Mouse (Mus musculus) heart, adult 9 months (tissue): ENCODE measurements around the gene A830018L16Rik.
A peak's percentile ranks its signal among the peaks of the same experiment; 100 is the strongest.

ENCODE experiments used
- DNase-seq, 2 experiments: peaks; one replicate each; pipeline ENCODE4 v3.0.0; 2022; ENCODE audit warnings: low spot score in 2 of 2

Gene A830018L16Rik

DNA sequence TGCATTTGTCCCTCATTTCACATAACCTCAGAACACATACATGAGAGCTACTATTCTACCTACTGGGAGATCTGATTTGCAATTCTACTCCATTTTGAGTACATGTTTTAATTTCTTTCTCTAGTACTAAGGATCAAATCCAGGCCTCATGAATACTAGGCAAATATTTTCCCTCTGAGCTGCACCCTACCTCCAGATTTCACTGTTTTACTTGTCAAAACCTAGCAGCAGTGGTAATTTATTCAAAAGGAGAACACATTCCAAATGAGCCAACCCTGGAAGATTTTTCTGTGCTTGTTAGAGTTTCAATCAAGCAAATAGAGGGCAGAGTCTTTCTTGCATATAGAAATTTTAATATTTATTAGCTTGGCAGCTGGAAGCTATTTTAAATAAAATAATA is 238.9 kb downstream of the A830018L16Rik start:
- DNase-seq, result no peak

- peak in 1 of 2 experiments; percentile 32 for DNase-seq
Observed at GRCm38 (mm10) chr1:11657341-11658060, 243.6 kb downstream of the A830018L16Rik start.

GRCm38 (mm10) chr1:11658061-11658625 is 244.2 kb downstream of the A830018L16Rik start:
- no peak for DNase-seq

GRCm38 (mm10) chr1:11744749-11745314 is 330.9 kb downstream of the A830018L16Rik start:
- DNase-seq, result no peak

DNA sequence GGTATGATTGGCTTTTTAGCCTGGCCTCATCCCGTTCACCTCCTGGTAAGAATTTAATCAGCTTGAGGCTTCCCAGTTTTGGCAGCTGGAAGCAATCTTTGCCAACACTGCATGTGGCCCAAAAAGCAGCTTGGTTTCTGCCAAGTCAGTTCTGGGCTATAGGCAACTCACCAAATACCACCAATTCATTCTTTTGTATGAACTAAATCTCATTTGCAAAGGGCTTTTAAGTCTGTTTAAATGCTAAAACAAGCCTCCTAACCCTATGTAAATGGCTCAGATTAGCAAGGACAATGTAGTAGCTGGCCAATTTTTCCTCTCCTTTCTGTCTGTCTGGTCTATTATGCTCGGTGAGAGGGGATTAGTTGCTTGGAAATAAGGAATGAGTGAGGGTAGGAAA is 334.5 kb downstream of the A830018L16Rik start:
- no peak for DNase-seq

GRCm38 (mm10) chr1:11750065-11750464 is 336.2 kb downstream of the A830018L16Rik start:
- DNase-seq, result no peak

DNA sequence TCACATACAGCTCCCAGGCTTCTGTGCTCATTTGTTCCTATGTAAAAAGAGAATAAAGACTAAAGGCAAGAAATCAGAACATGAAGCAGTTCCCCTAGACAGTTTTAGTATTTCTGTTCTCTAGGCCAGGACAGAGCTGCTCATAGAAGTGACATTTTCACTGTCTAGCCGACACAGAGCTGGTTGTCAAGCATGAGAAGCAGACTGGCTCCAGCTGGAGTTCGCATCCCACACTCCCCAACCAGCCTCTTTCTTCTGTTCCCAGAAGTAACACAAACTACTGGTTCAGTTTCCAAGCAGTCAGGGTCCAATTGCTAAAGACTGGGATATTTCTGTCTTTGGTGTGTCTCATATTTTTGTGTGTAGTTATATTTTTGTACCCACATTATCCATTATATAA is 336.7 kb downstream of the A830018L16Rik start:
- DNase-seq, result no peak

DNA sequence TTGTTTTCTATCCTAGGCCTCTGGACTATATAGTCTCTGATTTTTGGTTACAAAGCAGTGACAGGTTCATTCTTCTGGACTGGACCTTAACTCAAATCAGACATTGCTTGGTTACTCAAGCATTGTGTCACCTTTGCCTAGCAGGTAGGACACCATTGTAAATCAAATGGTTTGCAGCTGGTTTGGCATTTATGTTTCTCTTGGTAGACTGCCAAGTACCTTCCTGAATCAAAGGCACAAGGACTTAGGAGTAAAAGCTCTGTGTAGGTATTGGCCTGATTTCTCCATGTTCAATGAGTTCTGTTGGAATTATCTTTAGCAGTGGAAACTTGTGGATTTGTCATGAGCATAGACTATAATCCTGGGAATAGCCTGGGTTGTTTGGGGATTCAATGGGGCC is 338.1 kb downstream of the A830018L16Rik start:
- DNase-seq, result no peak

GRCm38 (mm10) chr1:11788264-11788663 is 374.4 kb downstream of the A830018L16Rik start:
- no peak for DNase-seq

- DNase-seq, result no peak
Observed at GRCm38 (mm10) chr1:11792820-11793219, 378.9 kb downstream of the A830018L16Rik start.

GRCm38 (mm10) chr1:11795666-11796065 is 381.8 kb downstream of the A830018L16Rik start:
- DNase-seq, result no peak

- no peak for DNase-seq
Observed at GRCm38 (mm10) chr1:11872847-11873246, 458.9 kb downstream of the A830018L16Rik start.

DNA sequence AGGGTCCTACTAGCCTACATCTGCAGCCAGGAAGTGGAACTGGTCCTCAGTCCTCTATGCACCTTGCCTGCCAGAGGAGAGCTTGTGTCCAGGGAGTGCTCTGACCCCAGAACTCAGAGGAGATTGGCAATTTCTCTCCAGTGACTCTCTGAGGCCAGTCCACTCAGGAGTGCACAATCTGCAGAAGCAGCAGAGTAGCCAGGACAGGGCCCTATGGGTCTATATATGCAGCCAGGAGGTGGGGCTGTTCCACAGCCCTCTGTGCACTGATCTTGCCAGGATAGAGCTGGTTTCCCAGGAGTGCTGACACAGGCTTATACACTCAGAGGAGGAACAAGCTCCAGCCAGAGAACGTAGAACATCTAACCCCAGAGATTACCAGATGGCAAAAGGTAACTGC is 459.7 kb downstream of the A830018L16Rik start:
- DNase-seq, result no peak

DNA sequence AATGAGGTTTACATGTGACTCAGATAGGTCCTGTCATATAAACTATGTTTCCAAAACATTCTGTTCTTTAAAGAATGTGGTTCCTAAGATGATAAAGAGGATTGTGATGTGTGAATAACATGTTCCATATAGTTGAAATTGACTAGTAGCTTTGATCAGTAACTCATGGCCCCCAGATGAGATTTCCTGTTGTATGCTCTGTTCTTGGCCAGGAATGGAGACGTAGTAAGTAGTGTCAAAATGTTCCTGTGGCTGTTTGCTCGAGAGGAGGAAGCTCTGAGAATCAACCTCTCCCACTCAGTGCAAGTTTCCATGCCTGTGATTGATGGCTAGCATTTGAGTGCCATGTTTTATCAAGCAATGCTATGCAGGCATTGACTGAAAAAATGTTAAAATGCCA is 467.8 kb downstream of the A830018L16Rik start:
- no peak for DNase-seq

DNA sequence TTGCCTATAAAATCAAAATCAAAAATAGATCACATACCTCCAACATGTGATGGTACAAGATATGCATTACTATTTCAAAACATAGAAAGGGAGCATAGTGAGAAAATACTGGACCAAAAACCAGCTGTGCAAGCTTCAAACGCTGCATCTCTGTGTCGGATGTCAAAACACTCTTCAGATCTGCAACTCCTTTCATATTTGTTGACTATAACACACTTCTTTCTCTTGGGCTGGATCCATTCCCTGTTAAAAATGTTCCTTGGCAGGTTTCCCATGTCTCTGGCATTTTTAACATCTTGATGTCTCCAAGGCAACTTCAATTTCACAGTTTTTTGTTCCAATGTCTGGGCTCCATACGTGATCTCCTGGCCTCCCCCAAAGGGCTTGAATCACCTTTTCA is 481.8 kb downstream of the A830018L16Rik start:
- DNase-seq, result no peak

GRCm38 (mm10) chr1:11915873-11916272 is 502.0 kb downstream of the A830018L16Rik start:
- no peak for DNase-seq

- no peak for DNase-seq
Observed at GRCm38 (mm10) chr1:11936984-11937383, 523.1 kb downstream of the A830018L16Rik start.

DNA sequence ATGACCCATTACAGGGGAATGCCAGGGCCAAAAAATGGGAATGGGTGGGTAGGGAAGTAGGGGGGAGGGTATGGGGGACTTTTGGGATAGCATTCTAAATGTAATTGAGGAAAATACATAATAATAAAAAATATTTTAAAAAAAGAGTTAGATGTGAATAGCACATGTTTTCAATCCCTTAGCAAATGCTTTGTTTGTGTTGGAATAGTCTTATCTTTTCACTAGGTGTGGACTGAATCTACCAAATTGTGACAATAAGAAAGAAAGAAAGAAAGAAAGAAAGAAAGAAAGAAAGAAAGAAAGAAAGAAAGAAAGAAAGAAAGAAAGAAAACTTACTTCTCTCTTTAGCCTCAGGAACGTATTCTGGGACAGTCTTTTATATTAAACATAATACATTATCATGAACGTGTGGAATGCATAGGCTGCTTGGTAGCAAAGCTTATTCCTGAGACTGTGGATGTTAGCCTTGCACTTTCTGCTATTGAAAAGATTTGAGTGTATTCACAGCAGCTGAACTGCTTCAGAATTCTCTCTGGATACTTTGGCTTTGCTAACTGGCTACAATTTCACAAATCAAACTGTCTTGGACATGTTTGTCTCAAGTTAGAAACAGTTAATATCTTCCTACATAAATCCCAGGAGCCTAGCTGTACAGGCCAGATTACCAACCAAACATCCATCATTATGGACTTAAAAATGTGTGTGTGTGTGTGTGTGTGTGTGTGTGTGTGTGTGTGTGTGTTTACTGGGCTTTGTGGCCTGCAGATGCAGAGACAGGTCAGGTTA is 545.7 kb downstream of the A830018L16Rik start:
- no peak for DNase-seq

- no peak for DNase-seq
Observed at GRCm38 (mm10) chr1:11982590-11983136, 568.8 kb downstream of the A830018L16Rik start.

- DNase-seq, result peak; percentile 12 to 27
Observed at GRCm38 (mm10) chr1:11990011-11990410, 576.1 kb downstream of the A830018L16Rik start.

- DNase-seq, result no peak
Observed at GRCm38 (mm10) chr1:11996297-11996878, 582.5 kb downstream of the A830018L16Rik start.

DNA sequence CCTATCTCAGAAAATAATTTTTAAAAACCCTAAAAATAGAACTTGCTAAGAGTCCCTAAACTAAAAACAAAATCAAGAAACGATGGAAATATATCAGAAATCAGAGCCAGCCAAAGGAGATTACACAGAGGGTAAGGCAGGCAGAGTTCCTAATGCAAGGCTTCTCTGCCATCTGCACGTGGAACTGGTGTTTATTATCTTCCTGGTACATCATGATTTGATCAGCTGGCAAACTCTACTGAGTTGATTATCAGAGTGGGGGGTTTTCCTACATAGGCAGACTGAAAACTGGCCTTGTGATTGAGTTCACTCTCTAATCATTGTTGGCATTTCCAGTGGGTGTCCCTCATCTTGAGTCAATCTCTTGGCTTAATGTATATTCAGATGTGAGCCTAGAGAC is 583.7 kb downstream of the A830018L16Rik start:
- no peak for DNase-seq
